Mouse (Mus musculus) retina, postnatal 7 days (tissue): ENCODE measurements around the gene Pole2.
"Not testable (repeated sequence)": the region's sequence is repeated elsewhere in the genome, so short reads cannot be mapped to it uniquely, and the experiment has no call there.

ENCODE experiments used
- DNase-seq: peaks from one replicate; pipeline ENCODE4 v3.0.0-alpha.2; 2012; ENCODE audit warnings: low read depth, low spot score

Pole2 gene

DNA sequence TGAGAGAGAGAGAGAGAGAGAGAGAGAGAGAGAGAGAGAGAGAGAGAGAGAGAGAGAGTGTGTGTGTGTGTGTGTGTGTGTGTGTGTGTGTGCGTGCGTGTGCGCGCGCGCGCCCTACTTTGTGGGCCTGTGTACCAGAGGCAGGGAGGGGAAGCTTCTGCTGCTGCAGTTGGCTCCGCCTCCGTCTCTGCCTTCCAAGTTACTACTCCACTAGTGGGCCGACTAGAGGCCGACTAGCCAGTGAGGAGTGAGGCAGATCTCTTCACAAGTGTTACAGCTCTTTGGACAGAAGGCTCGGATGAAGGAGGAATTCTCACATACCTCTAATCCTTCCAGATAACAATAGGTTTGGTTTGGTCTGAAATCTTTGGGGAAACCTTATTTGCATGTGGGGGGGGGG is 48.6 kb downstream of the Pole2 start:
- no peak for DNase-seq

DNA sequence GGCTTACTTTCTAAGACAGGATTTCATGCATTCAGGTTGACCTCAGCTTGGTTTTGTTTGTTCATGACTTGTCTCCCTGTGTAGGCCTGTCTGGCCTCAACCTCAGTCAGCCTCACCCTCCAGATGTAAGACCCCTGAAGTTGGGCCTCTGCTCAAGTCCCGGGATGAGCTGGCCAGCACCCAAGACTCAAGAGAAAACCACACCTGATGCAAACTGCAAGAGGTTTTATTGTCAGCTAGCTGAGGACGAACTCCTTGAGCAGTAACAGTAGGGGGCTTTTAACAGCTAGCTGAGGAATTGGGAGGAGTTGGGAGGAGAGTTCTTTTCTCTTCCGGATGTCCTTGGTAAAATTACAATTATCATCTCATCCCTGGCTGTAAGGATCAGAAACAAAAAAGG is 50.5 kb downstream of the Pole2 start:
- no peak for DNase-seq

DNA sequence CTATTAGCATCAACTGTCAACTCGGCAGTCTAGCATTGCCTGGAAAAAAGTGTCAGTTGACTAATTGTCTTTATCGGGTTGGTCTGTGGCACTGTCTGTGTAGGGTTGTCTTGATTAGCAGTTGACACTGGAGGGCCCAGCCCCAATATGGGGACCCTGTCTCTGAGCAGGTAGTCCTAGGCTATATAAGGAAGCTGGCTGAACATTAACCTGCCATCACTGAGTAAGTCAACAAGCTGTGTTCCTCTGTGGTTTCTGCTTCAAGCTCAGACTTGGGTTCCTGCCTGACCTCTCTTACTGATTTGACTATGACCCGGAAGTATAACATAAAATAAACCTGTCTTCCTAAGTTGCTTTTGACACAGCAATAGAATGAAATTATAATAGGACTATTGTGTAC is 52.0 kb downstream of the Pole2 start:
- no peak for DNase-seq

DNA sequence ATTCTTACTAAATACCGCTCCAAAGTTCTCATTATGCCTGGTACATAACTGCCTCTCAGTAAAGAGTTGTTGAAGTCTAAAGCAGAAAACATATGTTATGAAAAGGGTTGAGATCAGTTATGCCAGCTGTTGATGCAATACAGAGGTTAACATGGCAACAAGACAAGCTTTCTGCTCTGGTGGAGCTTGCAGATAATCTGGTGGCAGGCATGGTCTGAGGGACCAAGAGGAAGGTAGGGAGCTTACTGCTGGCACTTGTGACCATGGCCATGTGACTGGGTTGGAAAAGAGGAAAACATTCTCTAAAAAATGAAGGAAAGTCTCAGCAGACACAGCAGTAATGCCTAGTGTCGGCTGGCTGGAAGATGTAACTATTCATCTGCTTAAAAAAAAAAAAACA is 56.7 kb downstream of the Pole2 start:
- no peak for DNase-seq

DNA sequence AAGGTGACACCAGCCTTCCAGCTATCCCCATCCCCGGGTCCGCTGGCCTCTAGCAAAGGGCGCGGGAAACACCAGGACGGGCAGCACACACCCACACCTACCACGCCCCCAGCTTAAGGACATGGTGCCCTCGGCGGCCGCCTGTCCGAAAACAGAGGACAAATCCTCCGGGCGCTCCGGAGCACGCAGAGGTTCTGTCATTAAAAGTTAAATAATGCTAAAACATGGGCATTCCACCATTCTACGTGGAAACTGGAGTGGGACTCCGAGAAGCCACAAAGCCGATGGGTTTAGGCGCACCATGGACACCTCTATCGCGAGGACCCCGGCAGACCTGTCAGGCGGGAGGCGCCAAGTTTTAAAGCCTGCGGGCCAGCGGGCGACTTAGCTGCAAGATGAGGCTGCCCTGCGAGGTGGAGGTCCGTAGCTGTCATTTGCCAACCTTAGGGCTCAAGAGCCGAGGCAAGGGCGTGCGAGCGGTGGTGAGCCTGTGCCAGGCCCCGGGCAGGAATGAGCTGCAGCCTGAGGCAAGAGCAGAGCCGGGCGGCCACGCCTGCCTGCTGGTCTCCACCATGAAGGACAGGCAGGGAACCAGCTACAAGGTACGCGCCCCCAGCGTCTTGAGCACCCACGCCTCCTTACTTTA is 59.4 kb downstream of the Pole2 start, which contains the start of gene Lrr1:
TSS of gene Lrr1 (plus strand) at position 354 of the 646 bp plus-strand sequence.
- DNase-seq, result peak; percentile 83

DNA sequence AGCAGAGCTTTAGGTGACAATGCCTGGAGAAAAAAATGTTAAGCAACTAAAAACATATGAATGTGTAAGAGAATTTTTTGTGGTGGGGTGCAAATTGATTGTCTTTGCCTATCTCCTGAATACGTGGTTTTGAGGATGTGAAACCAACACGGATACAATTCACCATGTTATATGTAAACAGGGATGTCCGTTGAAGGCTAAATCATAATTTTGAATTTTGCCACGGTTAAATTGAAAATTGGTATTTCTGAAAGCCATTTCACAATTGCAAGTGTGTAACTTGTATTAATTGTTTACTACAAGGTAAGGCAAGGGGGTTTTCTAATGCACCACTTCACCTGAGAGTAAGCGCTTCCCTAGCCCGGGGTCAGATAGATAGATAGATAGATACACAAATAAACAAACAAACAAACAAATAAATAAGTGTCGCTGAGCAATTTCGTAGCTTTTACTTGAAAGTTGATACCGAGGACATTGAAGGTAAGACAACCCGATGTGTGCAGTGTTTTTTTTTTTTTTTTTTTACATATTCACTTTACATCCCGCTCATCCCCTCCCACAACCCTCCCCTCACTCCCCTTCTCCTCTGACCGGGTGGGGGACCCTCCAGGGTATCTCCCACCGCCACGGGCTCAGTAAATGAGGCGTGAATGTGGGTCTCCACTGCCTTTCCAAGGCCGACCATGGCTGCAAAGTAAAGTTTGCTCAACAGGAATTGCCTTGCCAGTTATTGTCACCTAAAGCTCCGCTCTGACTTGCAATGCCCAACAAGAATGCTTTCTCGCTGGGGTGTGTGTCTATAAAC is 60.1 kb downstream of the Pole2 start:
- DNase-seq, result no peak

DNA sequence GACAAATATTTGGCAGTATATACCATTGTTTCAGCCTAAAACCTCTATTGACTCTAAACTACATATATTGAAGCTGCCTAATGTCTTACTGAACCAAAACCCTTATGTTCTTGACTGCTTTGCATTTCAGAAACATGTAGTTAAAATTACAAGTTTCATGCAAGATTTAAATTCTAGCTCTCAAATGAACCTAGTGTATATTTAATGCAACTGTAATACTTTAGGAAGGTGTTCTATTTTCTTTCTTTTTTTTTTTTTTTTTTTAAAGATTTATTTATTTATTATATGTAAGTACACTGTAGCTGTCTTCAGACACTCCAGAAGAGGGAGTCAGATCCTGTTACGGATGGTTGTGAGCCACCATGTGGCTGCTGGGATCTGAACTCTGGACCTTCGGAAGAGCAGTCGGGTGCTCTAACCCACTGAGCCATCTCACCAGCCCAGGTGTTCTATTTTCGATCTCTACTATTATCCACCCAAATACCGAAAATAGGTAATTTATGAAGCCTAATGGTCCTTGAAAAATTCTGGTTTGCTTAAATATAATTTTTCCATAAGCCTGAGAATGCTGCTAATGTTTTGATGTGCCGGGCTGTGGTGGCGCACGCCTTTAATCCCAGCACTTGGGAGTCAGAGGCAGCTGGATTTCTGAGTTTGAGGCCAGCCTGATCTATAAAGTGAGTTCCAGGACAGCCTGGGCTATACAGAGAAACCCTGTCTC is 61.0 kb downstream of the Pole2 start:
- DNase-seq, result not testable (repeated sequence)

DNA sequence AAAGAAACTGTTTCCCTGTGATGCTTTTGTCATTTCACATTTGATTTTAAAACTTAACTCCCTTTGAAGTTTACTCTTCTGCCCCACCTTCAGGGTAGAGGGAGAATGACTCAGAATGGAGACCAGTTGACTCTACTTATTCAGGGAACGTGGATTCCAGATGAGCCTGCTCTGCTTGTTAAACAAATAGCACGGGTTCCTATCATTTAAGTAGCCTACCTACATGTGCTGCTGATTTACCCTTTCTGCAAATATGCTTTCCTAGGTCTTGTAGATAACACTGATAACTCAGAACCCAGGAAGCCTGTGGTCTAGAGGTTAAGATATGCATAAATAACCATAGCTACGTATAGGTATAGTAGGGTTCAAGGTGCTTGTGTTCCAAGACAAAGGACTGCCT is 63.1 kb downstream of the Pole2 start:
- DNase-seq, result no peak

DNA sequence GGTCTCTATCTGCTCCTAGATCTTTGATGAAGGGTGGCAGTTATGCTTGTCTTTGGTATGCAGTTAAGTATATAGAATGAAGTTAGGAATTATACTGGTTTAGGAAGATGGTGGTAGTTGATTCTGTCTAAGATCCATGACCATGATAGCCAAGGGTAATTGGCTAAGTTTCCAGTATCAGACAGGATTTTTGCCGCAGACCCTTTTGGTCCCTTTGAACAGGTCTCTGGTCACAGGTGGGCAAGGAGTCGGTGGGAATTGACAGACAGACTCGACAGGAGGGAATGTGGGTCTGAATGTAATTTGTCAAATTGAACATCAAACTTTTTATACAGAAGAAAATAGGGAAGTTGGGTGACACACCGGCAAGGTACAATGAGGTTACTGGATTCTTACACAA is 64.4 kb downstream of the Pole2 start:
- not testable (repeated sequence) for DNase-seq

DNA sequence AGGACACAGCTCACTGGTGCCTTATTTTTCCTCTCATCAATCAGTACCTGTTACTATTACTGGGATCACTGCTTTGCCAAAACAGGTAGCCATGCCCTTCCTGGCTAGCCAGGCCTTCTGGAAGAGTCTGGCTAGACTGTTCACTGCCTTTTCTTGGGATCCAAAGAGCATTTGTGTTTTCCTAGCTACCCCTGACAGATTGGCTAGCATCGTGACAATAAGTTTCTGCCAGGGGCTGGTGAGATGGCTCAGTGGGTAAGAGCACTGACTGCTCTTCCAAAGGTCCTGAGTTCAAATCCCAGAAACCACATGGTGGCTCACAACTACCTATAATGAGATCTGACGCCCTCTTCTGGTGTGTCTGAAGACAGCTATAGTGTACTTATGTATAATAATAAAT is 67.3 kb downstream of the Pole2 start:
- not testable (repeated sequence) for DNase-seq

DNA sequence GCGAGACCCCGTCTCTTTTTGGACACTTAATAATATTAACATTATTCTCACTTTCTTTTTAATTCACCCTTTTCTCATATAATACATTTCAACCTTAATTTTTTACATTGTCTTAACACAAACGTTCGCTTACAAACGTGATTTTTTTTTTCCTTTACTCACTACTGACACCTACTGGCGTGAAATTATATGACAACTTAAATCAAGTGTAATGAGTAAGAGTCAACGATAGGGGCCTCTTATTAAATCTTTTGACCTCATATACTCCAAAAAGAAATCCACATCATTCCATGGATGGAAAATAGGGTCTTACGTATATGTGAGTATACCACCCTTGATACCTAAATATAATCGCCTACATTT is 68.4 kb downstream of the Pole2 start:
- peak; percentile 73 for DNase-seq

DNA sequence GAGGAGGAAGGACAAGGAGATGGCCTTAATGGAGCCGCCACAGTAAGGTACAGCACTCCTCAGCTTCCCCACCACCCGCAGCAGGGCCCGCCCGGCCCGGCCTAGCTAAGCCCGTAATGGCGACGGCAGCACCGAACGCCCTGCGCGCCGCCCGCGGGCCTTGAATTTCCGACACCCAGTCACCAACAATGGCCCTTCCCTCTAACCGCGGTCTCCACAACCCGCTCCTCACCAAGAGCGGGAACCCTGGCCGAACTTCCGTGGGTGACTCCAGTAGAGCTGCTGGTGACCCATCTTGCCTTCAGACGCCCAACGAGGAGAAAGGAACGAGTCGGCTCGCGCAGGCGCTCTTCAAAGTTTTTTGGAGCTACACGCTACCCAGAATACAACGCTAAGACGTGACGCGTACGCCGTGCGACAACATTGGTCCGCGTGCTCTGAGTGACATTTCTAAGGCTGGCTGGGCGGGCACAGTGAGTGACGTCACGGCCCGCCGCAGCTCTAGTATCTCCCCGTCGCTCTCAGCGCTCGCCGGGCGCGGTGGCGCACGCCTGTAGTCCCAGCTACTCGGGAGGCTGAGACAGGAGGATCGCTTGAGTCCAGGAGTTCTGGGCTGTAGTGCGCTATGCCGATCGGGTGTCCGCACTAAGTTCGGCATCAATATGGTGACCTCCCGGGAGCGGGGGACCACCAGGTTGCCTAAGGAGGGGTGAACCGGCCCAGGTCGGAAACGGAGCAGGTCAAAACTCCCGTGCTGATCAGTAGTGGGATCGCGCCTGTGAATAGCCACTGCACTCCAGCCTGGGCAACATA is 69.0 kb downstream of the Pole2 start, which contains the start of gene Rps29:
TSS of gene Rps29 (minus strand) at position 422 of the 813 bp plus-strand sequence.
- DNase-seq, result peak; percentile 99

DNA sequence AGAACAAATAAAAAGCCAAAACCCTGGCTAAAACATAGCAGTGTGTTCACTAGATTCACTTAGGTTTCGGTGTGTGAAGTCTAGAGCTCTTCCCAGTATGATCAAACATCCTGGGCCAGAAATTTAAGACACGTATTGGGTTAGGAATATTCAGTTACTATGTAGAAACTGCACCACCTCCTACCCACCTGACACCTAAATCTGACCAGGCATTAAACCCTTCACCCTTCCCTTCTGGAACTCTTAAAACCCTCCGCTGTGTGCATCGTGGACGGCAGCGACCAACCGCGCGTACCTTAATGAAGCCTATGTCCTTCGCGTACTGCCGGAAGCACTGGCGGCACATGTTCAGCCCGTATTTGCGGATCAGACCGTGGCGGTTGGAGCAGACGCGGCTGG is 69.6 kb downstream of the Pole2 start:
- DNase-seq, result no peak

DNA sequence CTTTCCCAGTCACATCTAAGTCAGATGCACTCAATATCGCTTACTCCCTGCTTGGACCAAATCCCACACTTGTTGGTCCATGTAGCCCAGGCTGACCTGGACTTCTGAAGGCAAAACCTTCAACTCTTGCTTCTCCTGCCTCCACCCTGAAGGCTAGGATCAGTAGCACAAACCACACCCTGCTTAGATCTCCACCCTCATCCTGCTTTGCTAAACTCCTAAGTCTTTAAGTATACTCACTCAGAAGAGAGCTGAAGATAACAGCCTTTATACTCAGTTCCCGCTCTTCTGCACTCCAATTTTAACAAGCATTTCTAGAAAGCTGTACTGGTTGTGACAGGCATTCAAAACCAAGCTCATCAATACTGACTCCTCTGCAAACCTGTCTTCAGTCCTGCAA is 70.9 kb downstream of the Pole2 start:
- DNase-seq, result no peak

DNA sequence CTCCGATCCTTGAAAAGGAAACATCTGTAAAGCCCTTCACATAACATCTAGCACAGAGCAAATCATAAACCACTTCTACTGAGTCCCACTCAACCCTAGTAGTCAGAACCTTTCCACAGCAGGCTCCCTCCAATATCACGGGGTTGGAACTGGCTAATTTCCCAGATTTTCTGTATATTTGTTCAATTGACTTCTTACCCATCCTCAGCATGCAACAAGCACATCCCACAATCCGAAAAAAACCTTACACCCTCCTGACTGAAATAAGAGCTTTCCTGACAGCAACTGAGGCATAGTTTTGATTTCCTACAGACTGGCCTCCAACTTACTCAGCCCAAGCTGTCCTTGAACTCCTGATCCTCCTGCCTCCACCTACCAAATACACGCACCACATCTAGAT is 71.6 kb downstream of the Pole2 start:
- no peak for DNase-seq

DNA sequence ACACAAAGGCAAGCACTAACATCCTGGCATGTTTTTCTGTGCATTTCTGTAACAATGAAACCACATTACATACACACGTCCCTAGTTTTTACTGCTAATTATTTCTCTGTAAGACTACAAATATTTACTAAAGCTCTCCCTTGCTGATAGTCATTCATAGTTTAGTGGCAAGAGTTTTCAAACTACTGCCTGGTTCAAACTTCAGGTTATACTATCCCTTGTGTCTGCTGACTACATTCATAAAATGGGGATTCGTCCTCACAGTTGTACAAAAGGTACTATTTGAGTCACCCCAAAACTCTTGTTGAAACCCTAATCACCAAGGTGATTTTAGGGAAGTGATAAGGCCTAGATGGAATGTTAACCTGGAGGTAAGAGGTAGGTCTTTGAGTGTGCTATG is 72.1 kb downstream of the Pole2 start:
- no peak for DNase-seq
